Mouse (Mus musculus) embryo, embryonic 11.5 days (tissue): Measurements from ENCODE around the gene Lig1.

Experiments
- DNase-seq: peaks from one replicate; pipeline ENCODE4 v3.0.0-alpha.2; 2012; ENCODE audit warnings: low read depth, low spot score

Gene Lig1

GRCm38 (mm10) chr7:13310493-13311199 is 33.6 kb downstream of the Lig1 start:
- DNase-seq: no peak

DNA sequence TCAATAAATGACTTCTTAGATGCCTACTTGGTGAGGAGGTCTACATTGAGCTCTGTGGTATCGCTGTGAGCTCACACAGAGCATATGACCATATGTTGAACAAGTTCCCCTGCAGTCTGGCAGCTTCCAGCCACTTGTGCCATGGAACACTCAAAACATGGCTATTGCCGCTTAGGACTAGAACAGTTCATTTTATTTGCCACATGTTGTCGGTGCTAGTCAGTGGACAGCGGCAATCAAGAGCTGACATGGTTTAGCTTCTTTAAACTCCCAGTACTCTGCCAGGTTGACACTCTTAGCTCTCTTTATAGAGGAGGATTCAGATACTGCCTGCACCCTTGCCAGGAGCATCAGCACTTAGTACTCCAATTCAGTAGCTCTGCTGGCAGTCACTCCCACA is 34.3 kb downstream of the Lig1 start:
- DNase-seq: no peak

DNA sequence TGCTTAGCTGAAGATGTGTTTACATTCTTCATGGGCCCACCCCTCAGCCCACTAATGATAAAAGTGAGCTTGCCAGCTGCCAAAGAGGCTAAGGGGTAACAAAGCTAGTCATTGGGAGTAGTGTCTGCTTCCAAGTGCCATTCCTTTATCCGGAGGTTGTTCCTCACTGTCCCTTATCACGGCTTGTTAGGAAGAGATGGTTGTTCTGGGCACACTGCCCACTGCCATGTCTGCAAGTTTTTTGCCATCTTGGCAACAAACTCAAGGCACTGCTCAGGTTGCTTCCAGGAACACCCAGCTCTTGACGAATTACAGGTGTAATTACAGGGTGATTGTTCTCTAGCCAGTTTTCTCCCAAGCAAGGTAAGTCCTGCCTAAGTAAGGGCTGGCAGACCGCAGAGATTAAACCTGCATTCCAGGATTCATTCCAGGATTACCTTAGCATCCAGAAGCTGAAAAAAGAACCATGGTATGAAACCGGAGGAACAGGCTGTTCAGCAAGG is 37.1 kb downstream of the Lig1 start:
- DNase-seq: no peak

- DNase-seq: no peak
Measured at GRCm38 (mm10) chr7:13321424-13321823, 44.3 kb downstream of the Lig1 start.

DNA sequence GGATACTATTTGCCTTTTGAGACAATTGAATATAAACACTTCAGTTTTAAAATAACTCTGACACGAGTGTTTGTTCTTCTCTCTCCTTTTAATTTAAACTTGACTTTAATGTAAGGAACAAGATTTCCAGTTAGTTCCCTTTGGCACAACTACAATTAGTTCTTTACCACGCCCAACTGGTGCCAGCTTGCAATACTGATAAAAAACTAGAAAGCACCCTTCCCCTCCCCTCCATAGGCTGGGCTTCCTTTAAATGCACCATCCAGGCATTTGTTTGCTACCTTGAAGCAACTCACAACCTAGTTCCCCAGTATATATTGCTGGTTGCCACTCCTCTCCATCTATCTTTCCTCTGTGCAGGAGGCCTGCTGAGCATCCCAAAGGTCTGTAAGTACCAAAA is 47.2 kb downstream of the Lig1 start, which contains the start of gene Pla2g4c:
Gene Pla2g4c (plus strand): TSS at position 340 of the 400 bp plus-strand sequence.
- no peak for DNase-seq

DNA sequence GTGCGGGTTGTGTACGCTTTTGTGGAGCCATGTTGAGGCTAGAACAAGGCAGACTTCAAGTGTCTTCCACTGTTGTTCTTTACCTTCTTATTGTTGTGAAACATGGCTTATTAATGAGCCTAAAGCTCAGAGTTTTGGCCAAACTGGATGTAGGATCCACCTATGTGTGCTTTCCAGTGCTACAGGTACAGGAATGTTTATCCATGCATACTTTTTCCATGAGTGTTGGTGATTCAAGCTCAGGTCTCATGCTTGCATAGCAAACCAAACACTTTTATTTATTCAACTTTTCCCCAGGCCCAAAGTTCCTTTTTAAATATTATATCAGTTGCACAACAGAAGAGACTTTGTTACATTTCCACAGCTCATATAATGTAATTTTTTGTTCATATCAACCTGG is 53.5 kb downstream of the Lig1 start:
- no peak for DNase-seq

- DNase-seq: no peak
Measured at GRCm38 (mm10) chr7:13355943-13356342, 78.9 kb downstream of the Lig1 start.
